Mouse (Mus musculus) neutrophil, adult 5-6 weeks (primary cell): ENCODE data around the gene Adgrl1. TPM values are rescaled to one million over a fixed set of nuclear protein-coding genes. Genes with fewer than 3 reads are reported as not detected.
"Not testable (repeated sequence)": the region's sequence is repeated elsewhere in the genome, so short reads cannot be mapped to it uniquely, and the experiment has no call there.

Experiments used
- ATAC-seq: fragments of 151-379, 151-347 bp; 2 replicates; pipeline ENCODE4 v1.8.0; 2017; ENCODE audit warnings: mild to moderate bottlenecking, moderate TSS enrichment; ENCODE audit not compliant: insufficient number of reproducible peaks, poor library complexity, low FRiP score, severe bottlenecking; ENCODE audit errors: extremely low read depth
- total RNA-seq: library from RNA; stranded (forward); fragments of 200-1000 nt; gene quantifications from 2 replicates; pipeline ENCODE4 v1.2.3, GENCODE M21; 2017

Gene Adgrl1
- total RNA-seq, 1 experiment from 2014 or later, result 2.8 TPM

DNA sequence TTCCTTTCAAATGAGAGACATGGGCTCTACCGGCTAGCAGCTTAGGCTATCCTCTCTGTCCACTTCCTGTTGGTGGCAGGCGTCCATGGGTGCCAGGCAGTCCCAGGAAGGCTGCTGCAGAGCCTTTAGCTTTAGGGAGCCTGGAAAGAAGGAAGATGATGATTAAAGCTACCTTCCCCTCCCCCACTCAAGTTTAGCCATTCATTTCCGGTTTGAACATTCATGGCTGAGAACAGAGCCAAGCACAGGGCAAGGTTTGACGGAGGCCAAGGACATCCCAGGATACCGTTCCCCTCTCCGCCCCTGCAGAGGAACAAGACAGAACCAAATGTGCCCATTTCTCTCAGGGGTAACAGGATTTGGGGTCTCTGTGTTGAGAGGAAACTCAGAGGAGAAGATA is 77.7 kb downstream of the Adgrl1 start:
- no peak for ATAC-seq

DNA sequence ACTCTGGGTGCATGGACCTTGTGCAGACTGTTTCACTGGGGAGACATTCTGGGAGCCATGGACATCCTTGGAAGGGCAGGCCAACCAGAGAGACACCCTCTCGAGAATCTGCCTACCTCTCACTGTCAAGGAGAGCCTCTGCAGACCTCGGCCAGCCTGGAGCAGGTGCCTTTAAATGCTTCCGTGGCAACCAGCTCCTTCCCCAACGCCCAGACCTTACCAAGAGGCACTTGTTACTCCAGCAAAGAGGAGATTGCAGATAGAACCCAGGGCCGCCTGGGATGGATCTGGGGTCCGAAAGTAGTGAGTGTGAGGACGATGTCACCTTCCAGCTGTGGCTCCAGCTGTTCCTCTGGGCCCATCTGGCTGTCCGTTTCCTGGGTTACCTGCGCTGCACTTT is 78.3 kb downstream of the Adgrl1 start:
- no peak for ATAC-seq

DNA sequence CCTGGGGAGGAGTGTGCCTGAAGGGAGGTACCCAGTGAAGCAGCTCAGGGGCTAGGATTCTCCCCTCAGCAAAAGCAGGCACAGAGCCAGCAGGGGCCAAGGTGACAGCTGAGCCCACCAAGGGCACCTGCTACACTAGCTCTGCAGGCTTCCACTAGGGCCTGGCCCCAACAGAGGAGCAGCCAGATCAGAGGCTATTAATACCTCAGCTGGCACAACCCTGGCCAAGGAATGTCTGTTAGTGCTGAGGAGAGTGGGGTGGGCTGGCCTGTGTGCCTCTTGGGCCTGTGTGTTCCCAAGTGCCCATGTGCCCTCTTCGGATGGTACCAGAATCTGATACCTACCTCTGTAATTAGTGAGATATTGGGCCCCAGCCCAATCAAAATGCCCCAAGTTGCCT is 80.3 kb downstream of the Adgrl1 start:
- no peak for ATAC-seq

DNA sequence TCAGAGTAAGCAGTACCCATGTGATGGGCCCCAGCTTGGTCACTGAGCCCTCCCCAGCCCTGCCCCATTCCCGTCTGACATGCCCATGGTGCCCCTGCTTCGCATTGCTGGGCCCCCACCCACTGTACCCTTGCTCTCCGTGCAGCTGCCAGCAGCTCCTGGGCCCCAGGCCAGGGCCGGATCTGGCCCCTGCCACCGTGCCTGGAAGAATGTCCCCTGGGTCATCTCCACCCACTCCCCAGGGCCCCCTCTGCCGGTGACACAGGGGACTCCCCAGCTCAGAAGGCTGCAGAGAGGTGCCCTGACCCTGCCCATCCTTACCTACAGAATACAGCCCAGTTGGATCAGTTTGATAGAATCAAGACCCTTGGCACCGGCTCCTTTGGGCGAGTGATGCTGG is 80.9 kb downstream of the Adgrl1 start:
- no peak for ATAC-seq

DNA sequence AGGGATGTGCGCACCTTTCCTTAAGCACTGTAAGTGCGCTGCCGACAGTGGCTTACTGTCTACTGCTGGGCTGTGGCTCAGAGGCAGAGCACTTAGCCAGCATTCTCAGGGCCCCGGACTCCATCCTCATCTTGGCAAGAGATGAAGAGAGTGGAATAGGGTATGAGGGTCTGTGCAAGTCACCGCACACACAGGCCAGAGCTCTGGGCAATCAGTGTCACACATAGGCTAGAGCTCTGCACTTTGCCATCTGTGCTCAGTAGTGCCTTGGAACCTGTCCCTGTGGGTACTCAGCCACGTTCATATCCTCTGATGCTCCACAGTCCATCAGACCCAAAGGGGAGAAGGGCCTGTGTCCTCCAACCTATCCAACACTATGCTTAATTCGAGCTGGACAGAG is 81.6 kb downstream of the Adgrl1 start:
- no peak for ATAC-seq

DNA sequence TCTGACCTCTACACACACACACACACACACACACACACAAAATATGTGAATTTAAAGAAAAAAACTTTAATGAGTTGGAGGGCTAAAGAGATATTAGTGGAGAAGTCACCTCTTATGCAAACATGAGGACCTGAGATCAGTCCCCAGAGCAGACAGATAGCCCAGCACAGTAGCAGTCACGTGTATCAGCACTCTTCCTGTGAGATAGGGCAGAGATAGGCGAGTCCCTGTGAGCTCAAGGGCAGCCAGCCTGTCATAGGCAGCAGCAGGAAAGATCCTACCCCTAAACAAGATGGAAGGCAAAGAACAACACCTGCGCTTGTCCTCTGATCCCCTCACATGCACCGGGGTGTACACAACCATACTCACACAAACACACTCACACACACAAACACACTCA is 82.5 kb downstream of the Adgrl1 start:
- no peak for ATAC-seq

DNA sequence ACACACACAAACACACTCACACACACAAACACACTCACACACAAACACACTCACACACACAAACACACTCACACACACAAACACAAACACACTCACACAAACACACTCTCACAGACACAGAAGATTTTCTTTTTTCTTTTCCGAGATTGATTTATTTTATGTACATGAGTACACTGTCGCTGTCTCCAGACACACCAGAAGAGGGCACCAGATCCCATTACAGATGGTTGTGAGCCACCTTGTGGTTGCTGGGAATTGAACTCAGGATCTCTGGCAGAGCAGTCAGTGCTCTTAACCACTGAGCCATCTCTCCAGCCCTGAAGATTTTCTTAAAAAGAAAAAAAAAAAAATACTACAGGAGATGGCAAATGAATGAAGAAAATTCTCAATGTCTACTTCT is 83.3 kb downstream of the Adgrl1 start:
- not testable (repeated sequence) for ATAC-seq

DNA sequence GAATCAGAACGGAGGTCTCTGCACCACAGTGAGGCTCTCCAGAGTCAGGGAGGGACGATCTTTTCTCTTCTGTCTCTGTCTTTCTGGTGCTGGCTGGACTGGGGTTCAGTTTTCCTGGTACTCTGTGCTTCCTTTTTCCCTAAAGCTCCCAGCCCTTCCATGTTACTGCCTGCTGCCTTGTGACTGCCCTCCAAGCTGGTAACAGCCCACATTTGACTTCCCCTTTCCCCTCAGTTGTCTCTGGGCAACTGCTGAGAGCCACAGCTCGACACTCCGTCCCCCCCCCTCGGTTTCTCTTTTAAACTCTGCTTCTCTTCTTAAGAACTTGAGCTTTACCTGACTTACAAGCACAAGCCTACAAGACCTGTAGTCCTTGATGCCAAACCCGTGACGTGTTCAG is 89.3 kb downstream of the Adgrl1 start:
- no peak for ATAC-seq

DNA sequence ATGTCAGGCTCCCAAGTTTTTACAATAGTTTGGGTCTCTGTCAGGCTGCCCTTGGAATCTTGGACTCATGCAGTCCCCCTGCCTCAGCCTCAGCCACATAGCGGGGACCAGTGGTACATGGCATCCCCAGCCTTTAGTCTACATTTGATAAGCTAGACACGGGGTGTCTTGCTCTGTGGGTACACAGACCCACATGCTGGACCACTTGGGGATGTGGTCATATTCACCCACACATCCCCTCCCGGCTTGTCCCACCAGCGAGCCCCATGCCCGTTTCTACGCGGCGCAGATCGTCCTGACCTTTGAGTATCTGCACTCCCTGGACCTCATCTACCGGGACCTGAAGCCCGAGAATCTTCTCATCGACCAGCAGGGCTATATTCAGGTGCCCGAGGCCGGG is 90.3 kb downstream of the Adgrl1 start:
- ATAC-seq, result no peak

Other genes starting within 250 kb of the Adgrl1 start
- gene Gipc1, start 247.4 kb upstream of the Adgrl1 start, total RNA-seq, result 7.4 and 9.8 TPM in 2 replicates
- 7.2 and 10.8 TPM in 2 replicates for gene Ptger1, start 233.4 kb upstream of the Adgrl1 start, total RNA-seq
- gene Pkn1, start 200.9 kb upstream of the Adgrl1 start, total RNA-seq, result 321 and 387 TPM in 2 replicates
- 47.5 and 56.8 TPM in 2 replicates for gene Ddx39, start 184.9 kb upstream of the Adgrl1 start, total RNA-seq
- gene Adgre5, start 158.8 kb upstream of the Adgrl1 start, total RNA-seq, result 1,105 and 1,130 TPM in 2 replicates
- gene Gm10644, start 55.1 kb downstream of the Adgrl1 start, total RNA-seq, result 0.93 and 1.7 TPM in 2 replicates
- 0.70 and 2.3 TPM in 2 replicates for gene Asf1b, start 55.4 kb downstream of the Adgrl1 start, total RNA-seq
- gene Prkaca, start 72.9 kb downstream of the Adgrl1 start, total RNA-seq, result 13.4 and 17.1 TPM in 2 replicates
- gene Samd1, start 97.6 kb downstream of the Adgrl1 start, total RNA-seq, result 42.8 and 44.8 TPM in 2 replicates
- gene 1700067K01Rik, start 101.4 kb downstream of the Adgrl1 start, total RNA-seq, result 0.86 and 2.4 TPM in 2 replicates
- gene 2210011C24Rik, start 112.1 kb downstream of the Adgrl1 start, total RNA-seq, result not detected in 2 replicates
- gene Palm3, start 121.4 kb downstream of the Adgrl1 start, total RNA-seq, result 0.25 and 0.35 TPM in 2 replicates
- 47.3 and 47.8 TPM in 2 replicates for gene Il27ra, start 142.5 kb downstream of the Adgrl1 start, total RNA-seq
- gene Rln3, start 144.9 kb downstream of the Adgrl1 start, total RNA-seq, result not detected in 2 replicates
- 12.3 and 12.5 TPM in 2 replicates for gene Gm10643, start 165.0 kb downstream of the Adgrl1 start, total RNA-seq
- gene Rfx1, start 166.7 kb downstream of the Adgrl1 start, total RNA-seq, result 35.2 and 37.9 TPM in 2 replicates
- gene Dcaf15, start 204.7 kb downstream of the Adgrl1 start, total RNA-seq, result 18.7 and 20.5 TPM in 2 replicates
- gene Podnl1, start 225.9 kb downstream of the Adgrl1 start, total RNA-seq, result 0.61 and 1.3 TPM in 2 replicates
- gene Cc2d1a, start 247.8 kb downstream of the Adgrl1 start, total RNA-seq, result 15.7 and 17.7 TPM in 2 replicates
- 0.93 and 2.7 TPM in 2 replicates for gene 4930432K21Rik, start 247.9 kb downstream of the Adgrl1 start, total RNA-seq